Mouse (Mus musculus): ENCODE data around the gene Apoc1. TPM values are rescaled to one million over a fixed set of nuclear protein-coding genes. Genes with fewer than 3 reads are reported as not detected.
A peak's percentile ranks its signal among the peaks of the same experiment; 100 is the strongest.

Apoc1 gene
- 1 to 10 TPM; 5.8 to 8.7 TPM for total RNA-seq (2021)
- long read RNA-seq, partial matches to known transcripts: 0 of 1 reads
- long read RNA-seq, other reads (novel, unspliced or antisense): 0 of 1 reads

GRCm38 (mm10) chr7:19691873-19692865, at the start of gene Apoc1:
Gene Apoc1 (minus strand): TSS chr7:19692660.
- DNase-seq (ENCODE audit: low spot score in 2 of 2): no peak

DNA sequence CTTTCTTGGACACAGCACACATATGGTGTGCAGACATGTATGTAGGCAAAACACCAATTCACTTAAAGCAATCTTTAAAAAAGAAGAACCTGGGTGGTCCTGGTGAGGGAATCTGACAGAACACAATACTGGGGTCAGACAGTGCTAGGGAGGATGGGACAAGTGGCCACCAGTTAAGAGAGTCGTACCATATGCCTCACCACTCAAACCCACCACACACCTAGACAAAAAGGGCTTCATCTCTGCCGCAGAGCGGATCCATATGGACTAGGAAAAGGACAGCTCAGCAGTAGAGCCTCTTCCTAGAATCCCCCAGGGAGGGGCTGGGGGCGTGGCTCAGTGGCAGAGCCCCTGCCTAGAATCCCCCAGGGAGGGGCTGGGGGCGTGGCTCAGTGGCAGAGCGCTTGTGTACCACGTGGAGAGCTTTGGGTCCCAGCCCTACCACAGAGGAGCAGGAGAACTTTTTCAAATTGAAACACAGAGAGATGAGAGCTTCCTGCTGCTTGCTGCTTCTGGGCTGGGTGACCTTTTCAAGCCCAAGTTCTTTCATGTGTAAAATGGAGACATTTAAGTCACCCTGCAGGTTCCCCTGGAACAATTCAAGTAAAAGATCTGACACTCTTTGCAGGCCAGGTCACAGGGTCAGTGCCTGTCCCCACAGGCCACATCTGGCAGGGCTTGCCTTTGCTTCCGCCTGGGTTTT, 49.0 kb upstream of the Apoc1 start:
- DNase-seq (ENCODE audit: low spot score in 2 of 2): no peak

GRCm38 (mm10) chr7:19740269-19740668, 47.8 kb upstream of the Apoc1 start:
- DNase-seq (ENCODE audit: low spot score in 2 of 2): no peak

- DNase-seq (ENCODE audit: low spot score in 2 of 2): no peak
Observed at GRCm38 (mm10) chr7:19738771-19739170, 46.3 kb upstream of the Apoc1 start.

DNA sequence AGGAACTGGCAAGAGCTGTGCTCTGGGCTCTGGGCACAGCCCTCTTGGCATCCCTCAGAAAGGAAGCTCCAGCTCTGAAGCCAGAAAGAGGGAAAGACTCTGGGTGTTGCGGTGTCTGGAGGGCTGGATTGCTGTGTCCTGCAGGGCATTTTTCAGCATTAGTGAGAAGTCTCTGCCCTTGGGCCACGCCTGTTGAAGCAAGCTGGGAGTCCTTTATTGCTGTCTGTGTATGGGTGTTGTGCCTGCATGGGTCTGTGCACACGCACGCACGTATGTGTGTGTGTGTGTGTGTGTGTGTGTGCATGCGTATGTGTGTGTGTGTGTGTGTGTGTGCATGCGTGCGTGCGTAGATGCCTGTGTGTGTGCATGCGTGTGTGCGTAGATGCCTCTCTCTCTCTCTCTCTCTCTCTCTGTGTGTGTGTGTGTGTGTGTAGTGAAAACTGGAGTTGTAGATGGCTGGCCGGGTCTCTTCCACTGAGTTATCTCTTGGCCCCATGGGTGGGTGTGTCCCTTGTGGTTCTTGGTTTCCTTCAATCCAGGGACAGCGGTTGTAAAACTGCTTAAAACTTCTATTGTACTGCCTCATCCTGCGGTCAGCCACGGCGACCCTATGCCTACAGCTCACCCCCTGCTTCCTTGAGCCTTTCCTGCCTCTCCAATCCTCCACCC, 44.1 kb upstream of the Apoc1 start:
- no peak for DNase-seq (ENCODE audit: low spot score in 2 of 2)

DNA sequence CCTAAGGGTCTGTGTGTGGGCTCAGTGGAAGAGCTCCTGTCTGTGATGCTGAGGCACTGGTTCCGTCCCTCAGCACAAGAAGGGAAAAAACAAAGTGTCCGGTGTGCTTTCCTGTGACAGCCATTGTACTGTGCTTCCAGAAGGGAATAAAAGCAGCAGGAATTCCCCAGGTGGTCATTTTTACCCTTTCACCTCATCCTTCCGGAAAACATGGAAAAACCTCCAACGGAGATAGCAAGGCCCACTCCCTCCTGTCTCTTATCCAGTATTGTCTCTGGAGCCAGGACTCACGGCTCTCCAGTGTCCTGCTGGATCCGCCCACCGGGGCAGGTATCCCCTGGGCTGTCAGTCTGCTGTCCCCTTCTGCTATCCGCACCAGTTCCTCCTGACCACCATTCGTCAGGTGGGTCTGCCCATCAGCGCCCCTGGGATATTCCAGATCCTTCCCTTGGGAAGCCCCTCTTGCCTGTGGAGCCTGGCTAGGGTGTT, 41.8 kb upstream of the Apoc1 start:
- no peak for DNase-seq (ENCODE audit: low spot score in 2 of 2)

DNA sequence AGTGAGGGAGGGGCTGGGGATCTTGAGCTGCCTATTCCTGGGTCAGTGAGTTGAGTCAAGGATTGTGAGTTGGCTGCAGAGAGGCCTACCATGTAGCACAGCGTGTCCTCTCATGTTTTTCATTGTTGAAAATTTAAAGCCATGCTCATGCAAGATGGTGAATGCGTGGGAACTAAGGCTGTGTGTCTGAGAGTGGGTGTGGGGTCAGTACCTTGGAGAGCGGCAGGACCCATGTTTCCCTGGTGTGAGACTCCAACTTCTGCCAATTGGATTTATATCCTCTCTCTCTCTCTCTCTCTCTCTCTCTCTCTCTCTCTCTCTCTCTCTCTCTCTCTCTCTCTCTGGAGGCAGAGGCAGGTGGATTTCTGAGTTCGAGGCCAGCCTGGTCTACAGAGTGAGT, 34.1 kb upstream of the Apoc1 start:
- no peak for DNase-seq (ENCODE audit: low spot score in 2 of 2)

DNA sequence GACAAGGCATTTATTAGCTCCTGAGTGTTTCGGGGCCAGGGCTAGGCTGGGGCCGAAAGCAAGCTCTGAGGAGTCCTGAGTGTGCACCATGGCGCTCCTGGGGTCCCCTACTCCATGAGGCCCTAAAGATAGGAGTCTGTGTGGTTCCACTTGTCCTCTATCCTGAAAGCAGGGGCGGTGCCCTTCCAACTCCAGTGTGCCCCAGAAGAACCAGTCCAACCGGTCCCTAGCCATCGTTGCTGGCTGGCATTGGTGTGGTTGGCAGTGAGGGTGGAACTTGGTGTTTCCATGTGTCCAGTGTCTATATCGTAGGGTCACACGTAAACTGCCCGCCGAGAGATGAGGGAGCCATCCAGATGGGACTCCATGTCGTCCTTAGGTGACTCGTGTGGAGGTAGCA, 31.7 kb upstream of the Apoc1 start:
- DNase-seq (ENCODE audit: low spot score in 2 of 2): no peak

DNA sequence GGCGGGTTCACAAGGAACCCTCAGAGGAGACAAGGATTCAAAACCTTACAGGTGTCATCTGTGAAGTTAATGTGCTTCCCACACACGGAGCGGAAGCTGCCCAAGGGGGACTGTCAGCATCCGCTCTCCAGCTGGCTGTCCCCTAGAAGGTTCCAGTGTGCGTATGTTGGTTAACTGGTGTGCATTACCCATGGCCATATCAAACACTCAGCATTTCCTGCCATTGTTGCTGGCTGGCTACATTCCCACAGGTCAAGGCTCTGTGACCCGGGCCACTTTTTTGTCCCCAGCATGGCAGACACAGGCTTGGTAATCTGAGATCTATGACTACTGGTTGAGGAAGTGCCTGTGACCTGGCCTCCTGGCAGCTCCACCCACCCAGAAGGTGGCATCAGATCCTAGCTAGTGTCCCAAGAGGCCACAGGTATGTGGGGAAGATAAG, 30.3 kb upstream of the Apoc1 start:
- DNase-seq (ENCODE audit: low spot score in 2 of 2): no peak

- DNase-seq (ENCODE audit: low spot score in 2 of 2): no peak
Observed at GRCm38 (mm10) chr7:19719200-19719599, 26.7 kb upstream of the Apoc1 start.

DNA sequence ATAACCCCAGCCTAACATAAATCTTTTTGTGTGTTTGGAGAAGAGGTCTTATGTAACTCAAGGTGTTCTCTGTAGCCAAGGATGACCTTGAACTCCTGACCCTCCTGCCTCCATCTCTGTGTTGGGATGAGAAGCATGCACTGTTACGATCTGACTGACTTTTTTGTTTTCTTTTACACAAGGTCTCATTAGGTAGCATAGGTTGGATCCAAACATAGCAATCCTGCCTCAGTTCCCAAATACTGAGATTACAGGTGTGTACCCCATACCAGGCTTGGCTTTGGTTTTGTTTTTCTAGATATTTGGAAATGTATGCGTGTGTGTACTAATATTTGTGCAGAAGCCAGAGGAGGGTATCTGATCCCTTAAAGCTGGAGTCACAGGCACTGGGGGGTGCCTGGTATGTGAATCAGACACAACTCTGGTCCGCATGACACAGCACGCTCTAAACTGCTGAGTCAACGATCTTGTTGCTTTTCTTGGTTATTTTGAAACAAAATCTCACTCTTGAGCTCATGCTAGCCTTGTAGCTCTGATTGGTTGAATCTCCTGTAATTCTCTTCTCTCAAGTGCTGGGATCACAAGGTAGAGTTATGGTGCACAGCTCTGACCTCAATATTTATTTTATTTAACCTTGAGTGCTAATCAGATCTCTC, 26.0 kb upstream of the Apoc1 start:
- DNase-seq (ENCODE audit: low spot score in 2 of 2): no peak

GRCm38 (mm10) chr7:19717346-19717745, 24.9 kb upstream of the Apoc1 start:
- no peak for DNase-seq (ENCODE audit: low spot score in 2 of 2)

DNA sequence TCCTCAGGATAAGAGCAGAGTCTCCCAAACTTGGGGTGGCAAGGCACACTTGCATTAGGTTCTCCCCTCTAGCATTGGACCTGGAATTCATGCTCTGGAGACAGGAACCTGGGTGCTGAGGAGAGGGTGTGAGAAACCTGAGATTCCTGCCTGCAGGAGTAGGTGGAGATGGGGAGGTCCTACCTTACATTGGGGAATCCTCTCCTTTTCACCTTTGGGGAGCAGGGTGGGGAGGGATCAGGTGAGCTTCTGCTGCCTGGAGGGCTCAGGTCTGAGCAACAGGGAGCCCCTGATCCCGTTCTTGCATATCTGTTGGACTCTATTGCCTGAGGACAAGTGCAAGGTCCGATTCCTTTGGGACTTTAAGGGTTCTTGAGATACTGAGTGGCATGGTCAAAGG, 24.4 kb upstream of the Apoc1 start:
- DNase-seq (ENCODE audit: low spot score in 2 of 2): no peak

- no peak for DNase-seq (ENCODE audit: low spot score in 2 of 2)
Observed at GRCm38 (mm10) chr7:19716055-19716682, 23.7 kb upstream of the Apoc1 start.

DNA sequence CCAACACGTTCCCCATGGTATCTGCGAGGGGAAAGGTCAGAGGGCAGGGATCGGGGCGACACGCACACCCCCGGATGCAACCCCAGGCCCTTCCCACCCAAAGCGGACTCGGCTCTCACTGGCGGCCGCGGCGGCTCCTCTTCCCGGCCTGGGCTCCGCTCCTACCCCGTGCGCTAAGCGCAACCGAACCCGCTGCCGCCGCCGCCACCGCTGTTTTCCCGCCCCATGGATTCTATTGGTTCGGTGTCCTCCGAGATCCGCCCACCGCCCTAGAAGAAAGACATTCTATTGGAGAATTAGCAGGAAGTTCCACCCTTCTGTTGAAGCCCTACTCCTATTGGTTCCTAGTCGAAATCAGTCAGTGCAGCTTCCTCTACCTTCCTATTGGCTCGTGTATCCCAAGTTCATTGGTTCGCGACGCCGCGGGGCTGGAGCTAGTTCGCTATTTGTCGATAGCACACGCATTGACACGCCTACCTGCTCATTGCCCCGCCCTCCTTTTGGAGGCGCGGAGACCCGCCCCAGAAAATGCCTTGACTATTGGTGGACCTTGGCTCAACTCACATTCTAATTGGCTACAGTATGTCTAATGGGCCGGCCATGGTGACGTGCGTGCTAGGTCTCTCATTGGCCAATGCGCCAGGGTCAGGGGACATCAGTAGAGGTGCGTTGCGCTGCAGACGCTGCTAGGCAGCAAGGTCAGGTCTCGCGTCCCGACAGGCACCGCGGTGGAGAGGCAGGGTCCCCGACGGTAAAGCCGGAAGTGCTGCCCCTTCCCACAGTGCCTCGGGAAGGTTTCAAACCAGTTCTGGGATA, 23.0 kb upstream of the Apoc1 start, which contains the start of gene Tomm40:
TSS of gene Tomm40 (minus strand) at position 200 of the 816 bp plus-strand sequence.
- DNase-seq (ENCODE audit: low spot score in 2 of 2): peak; percentile 100

GRCm38 (mm10) chr7:19714836-19715235, 22.4 kb upstream of the Apoc1 start:
- DNase-seq (ENCODE audit: low spot score in 2 of 2): no peak

DNA sequence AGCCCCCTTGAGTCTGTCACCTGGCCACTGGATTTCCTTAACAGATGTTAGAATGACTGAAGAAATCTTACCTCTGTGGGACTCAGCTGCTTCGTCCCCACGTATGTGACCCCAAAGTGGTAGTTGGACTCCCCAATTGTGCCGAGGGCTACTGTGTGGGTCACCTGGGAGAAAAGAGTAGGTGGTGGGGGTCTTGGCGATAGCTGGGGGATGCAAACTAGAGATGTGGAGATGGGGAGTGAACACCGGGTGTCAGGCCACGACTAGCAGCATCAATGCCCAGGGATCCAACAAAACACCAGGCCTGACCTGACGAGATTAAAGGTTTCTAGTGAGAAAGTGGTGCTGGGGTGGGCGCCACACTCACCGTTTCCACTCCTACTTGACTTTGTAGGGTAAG, 21.1 kb upstream of the Apoc1 start:
- DNase-seq (ENCODE audit: low spot score in 2 of 2): no peak

DNA sequence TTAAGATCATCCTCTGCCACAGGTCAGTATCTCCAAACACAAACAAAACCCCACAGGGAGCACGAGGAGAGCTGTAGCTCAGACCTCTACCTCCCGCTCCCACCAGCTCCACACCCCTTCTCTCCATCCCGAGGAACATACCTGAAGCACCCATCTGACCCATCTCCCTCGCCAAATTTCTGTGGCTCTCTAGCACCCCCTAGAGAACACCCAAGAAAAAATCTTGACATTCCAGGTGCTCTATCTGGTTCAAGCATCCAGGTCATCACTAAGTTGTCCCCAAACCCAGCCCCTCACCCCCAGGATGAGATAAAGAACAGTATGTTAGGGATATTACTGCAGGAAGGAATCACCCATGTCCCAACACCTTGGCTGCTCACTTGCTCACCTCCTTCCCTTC, 20.7 kb upstream of the Apoc1 start:
- DNase-seq (ENCODE audit: low spot score in 2 of 2): no peak

DNA sequence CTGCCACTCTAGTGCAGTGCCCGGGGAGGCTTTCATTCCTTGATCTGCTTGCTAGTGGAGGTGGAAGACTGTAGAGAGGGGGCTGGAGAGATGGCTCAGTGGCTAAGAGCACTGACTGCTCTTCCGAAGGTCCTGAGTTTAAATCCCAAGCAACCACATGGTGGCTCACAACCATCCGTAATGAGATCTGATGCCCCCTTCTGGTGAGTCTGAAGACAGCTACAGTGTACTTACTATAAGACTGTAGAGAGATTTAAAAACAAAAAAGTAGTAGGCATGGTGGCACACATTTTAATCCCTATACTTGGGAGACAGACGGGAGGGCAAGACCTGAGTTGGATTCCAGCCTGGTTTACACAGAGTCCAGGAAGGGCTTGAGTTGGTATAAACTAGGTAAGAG, 20.0 kb upstream of the Apoc1 start:
- no peak for DNase-seq (ENCODE audit: low spot score in 2 of 2)
